Mouse (Mus musculus) stomach, postnatal 0 days (tissue): ENCODE data around the gene Gm19345.

Source experiments
- CTCF ChIP-seq: IDR thresholded peaks from 2 replicates; pipeline ENCODE4 v1.5.1; 2016; ENCODE audit warnings: antibody characterized with exemption, low read depth, mild to moderate bottlenecking, moderate library complexity
- EP300 ChIP-seq: optimal IDR thresholded peaks from 2 replicates; pipeline ENCODE3; 2016; ENCODE audit warnings: antibody characterized with exemption

DNA sequence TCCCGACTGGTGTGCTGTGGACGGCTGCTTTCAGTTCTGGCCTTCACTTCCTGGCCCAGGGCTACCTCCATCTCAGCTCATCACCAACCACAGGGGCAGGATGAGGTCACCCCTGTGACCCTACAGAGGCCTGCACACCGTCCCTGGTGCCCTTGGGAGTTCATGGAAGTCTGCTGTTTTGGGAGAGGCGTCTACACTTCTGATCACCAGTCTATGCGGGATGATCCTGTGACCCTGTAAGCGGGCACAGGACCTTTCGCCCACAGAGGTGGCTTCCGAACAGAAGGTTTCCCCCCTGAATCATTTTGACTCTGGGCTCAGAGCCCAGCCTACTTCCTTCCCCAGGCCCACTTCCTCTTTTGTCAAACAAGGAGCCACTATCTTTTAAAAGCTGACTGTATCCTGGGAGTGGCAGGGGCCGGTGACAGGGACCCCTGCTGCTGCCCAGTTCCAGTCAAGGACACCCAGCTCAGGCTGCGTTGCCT, 19.4 kb downstream of the Gm19345 start:
- TF ChIP-seq CTCF (no peak), EP300 (no peak)
